Mouse (Mus musculus) myocyte (in vitro differentiated cells): ENCODE data around the gene Uap1.

Source experiments
- MAX ChIP-seq: IDR thresholded peaks from one replicate; pipeline ENCODE4 v1.6.1; 2011; ENCODE audit warnings: low read depth, mild to moderate bottlenecking, control low read depth
- POLR2A ChIP-seq: IDR thresholded peaks from one replicate; pipeline ENCODE4 v1.6.1; 2011; ENCODE audit warnings: low read depth, mild to moderate bottlenecking, control low read depth, moderate library complexity; ENCODE audit not compliant: insufficient read length

- TF ChIP-seq POLR2A, result no peak
- no peak for TF ChIP-seq MAX
Measured at GRCm38 (mm10) chr1:170155298-170155697, 19.5 kb downstream of the Uap1 start.
